Mouse (Mus musculus) stomach, embryonic 15.5 days (tissue): Measurements from ENCODE around the gene Suox. TPM values are rescaled to one million over a fixed set of nuclear protein-coding genes. Genes with fewer than 3 reads are reported as not detected.
"Not testable (repeated sequence)": the region's sequence is repeated elsewhere in the genome, so short reads cannot be mapped to it uniquely, and the experiment has no call there.

ENCODE experiments used
- ATAC-seq: fragments of 200-750 bp; cut with Nextera tagmentation; 2 replicates; pipeline ENCODE4 v1.8.0; 2017; ENCODE audit warnings: low read depth, moderate number of reproducible peaks, moderate TSS enrichment; ENCODE audit not compliant: insufficient read depth, low FRiP score
- H3K27ac ChIP-seq: fragments of 300-500 bp; sonication (generic); 2 replicates; pipeline ENCODE4 v1.5.1; 2015; ENCODE audit warnings: mild to moderate bottlenecking, inconsistent platforms
- H3K27me3 ChIP-seq: fragments of 300-500 bp; sonication (generic); replicated peaks from 2 replicates; pipeline ENCODE4 v1.6.1; 2015; ENCODE audit warnings: inconsistent platforms
- H3K36me3 ChIP-seq: fragments of 300-500 bp; sonication (generic); 2 replicates; pipeline ENCODE4 v1.6.1; 2015; ENCODE audit warnings: inconsistent platforms
- H3K4me1 ChIP-seq: fragments of 300-500 bp; sonication (generic); 2 replicates; pipeline ENCODE4 v1.6.1; 2015; ENCODE audit warnings: inconsistent platforms
- H3K4me2 ChIP-seq: fragments of 300-500 bp; sonication (generic); 2 replicates; pipeline ENCODE4 v1.6.1; 2015; ENCODE audit warnings: mild to moderate bottlenecking, inconsistent platforms
- H3K4me3 ChIP-seq: fragments of 300-500 bp; sonication (generic); replicated peaks from 2 replicates; pipeline ENCODE4 v1.5.1; 2015; ENCODE audit warnings: inconsistent platforms
- H3K9ac ChIP-seq: fragments of 300-500 bp; sonication (generic); 2 replicates; pipeline ENCODE4 v1.6.1; 2015; ENCODE audit warnings: inconsistent platforms
- H3K9me3 ChIP-seq: fragments of 300-500 bp; sonication (generic); 2 replicates; pipeline ENCODE4 v1.6.1; 2016; ENCODE audit warnings: inconsistent platforms
- WGBS: fragments of 180-500 bp; shearing (Covaris S2); methylation state at CpG from one replicate; pipeline ENCODE4 v1.1.7; 2015; 5-methylcytosine and 5-hydroxymethylcytosine counted together
- polyA plus RNA-seq: library from polyadenylated mRNA; unstranded; fragments of >200 nt; fragmentation: Nextera tagmentation; extraction: Ambion mirVana; gene quantifications from 2 replicates; pipeline ENCODE4 v1.2.1, GENCODE M21; 2015

The Suox gene
- polyA plus RNA-seq, 1 experiment from 2014 or later: 16.2 TPM

DNA sequence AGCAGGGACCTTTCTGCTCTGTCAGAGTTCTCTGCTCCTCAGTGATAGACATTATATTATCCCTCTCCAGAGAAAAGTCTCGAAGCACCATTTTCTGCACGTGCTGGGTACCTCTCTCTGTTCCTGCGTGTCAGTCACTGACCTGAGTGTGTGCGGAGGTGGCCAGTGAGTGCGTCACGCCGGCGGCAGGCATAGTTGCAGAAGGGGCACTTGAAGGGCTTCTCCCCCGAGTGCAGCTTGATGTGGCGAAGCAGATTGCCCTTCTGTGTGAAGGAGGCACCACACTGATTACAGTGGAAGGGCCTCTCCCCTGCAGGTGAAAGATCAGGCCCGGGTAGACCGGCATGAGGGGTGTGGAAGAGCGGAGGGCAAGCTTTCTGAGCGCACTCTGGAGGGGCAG lies 33.9 kb downstream of the Suox start:
- H3K4me3 ChIP-seq: no peak overlapping the region
- no peaks in the 10 kb centered on the region for H3K9me3 ChIP-seq
- no peak overlapping the region for H3K9ac ChIP-seq
- H3K36me3 ChIP-seq: 0 out of 2 replicates have a peak, but pooled peaks cover 2% of the 10 kb centered on the region
- no peaks in the 10 kb centered on the region for H3K27me3 ChIP-seq
- WGBS: 86% methylated on average over 14 of the region's 14 CpGs
- no peak overlapping the region for H3K4me2 ChIP-seq
- peaks cover 3% of the 10 kb centered on the region; the same call in 1 of the 2 replicates for H3K4me1 ChIP-seq
- no peak for ATAC-seq
- no peak overlapping the region for H3K27ac ChIP-seq

DNA sequence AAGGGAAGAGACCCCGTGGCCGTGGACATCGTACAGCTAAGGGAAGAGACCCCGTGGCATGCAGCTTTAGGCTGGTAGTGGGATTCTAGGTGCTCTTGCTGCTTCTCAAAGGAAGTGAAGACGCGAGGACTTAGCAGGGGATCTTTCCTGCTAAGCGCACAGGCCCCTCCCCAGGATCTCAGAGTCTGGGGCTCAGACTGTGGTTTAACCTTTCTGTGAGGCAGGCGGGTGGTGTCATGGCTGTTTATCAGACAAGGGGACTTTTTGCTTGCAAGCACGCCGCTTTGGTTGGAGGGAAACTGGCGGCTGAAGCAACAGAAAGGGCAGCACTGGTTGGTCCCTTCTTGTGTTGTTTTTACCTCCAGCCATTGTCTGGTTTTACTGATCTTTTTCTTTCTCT lies 36.9 kb downstream of the Suox start:
- 0 out of 2 replicates have a peak, but pooled peaks cover 2% of the 10 kb centered on the region for H3K36me3 ChIP-seq
- no peaks in the 10 kb centered on the region for H3K9me3 ChIP-seq
- H3K4me2 ChIP-seq: no peak overlapping the region
- H3K4me1 ChIP-seq: no peaks in the 10 kb centered on the region; the same call in 1 of the 2 replicates
- H3K4me3 ChIP-seq: no peak overlapping the region
- 27% methylated on average over 11 of the region's 11 CpGs for WGBS
- no peaks in the 10 kb centered on the region for H3K27me3 ChIP-seq
- ATAC-seq: no peak
- H3K27ac ChIP-seq: no peak overlapping the region
- H3K9ac ChIP-seq: no peak overlapping the region

DNA sequence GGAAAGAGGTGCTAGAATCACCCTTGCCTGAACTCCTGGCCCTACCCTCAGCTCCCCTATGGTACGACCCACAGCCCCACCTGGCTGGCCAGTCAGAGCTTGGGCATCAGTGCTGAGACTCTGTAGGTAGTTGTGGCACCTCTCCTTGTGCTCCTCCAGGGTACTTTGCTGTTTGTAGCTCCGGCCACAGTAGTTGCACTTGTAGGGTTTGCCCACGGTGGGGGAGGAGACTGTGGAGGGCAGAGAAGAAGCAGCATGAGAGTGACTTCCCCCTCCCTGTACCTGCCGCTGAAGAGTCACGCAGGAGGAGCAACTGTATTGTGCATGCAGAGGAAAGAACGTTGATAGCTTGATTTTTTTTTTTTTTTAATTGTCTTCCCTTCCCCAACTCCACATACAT lies 37.3 kb downstream of the Suox start:
- Histone ChIP-seq H3K36me3 (0 out of 2 replicates have a peak, but pooled peaks cover 2% of the 10 kb centered on the region), H3K4me1 (no peaks in the 10 kb centered on the region; the same call in 1 of the 2 replicates), H3K9me3 (no peaks in the 10 kb centered on the region), H3K27ac (no peak overlapping the region), H3K9ac (no peak overlapping the region), H3K4me3 (no peak overlapping the region), H3K27me3 (no peaks in the 10 kb centered on the region), H3K4me2 (no peak overlapping the region)
- WGBS: 55% methylated on average over 6 of the region's 6 CpGs
- no peak for ATAC-seq

DNA sequence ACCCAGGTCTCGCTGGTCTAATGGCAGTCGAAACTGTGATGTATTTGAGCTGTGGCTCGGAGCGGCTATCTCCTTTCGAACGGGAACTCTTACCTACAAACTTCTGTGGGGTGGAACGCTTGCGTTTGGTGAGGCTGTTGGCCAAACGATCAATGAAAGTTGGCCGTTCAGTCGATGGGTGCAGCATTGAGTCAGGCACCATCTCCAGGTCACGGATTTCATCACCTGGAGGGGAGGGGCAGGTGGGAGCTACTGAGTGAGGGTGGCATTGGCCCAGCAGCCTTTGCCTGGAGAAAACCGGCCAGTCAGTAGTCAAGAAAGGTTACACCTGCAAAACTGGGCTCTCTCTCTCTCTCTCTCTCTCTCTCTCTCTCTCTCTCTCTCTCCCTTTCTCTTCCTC lies 38.2 kb downstream of the Suox start:
- H3K9me3 ChIP-seq: no peaks in the 10 kb centered on the region
- H3K4me3 ChIP-seq: no peak overlapping the region
- no peak overlapping the region for H3K4me2 ChIP-seq
- no peaks in the 10 kb centered on the region for H3K27me3 ChIP-seq
- no peaks in the 10 kb centered on the region; the same call in 1 of the 2 replicates for H3K4me1 ChIP-seq
- 91% methylated on average over 13 of the region's 13 CpGs for WGBS
- H3K36me3 ChIP-seq: 0 out of 2 replicates have a peak, but pooled peaks cover 2% of the 10 kb centered on the region
- H3K27ac ChIP-seq: no peak overlapping the region
- ATAC-seq: no peak
- no peak overlapping the region for H3K9ac ChIP-seq

DNA sequence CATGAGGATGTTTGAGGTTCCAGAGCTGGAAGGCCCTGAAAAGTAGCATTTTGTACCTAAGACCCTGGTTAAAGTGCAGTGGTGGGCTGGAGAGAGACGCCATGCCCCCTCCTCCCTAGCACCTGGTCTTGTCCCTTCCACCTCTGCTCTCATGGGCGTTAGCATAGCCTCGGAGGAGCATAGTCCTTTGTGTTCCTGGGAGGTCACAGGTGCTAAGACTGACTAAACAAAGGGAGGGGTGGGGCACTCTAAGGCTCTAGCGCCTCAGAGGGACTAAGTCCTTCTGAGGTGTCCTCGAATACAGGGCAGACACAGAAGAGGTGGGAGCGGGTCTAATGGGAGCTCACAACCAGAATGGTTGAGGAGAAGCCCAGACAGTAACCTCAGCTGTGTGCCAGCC lies 42.3 kb downstream of the Suox start:
- no peaks in the 10 kb centered on the region for H3K4me1 ChIP-seq
- no peak overlapping the region for H3K27ac ChIP-seq
- no peaks in the 10 kb centered on the region for H3K27me3 ChIP-seq
- H3K9ac ChIP-seq: no peak overlapping the region
- H3K36me3 ChIP-seq: 0 out of 2 replicates have a peak, but pooled peaks cover 2% of the 10 kb centered on the region
- H3K9me3 ChIP-seq: no peaks in the 10 kb centered on the region
- ATAC-seq: no peak
- no peak overlapping the region for H3K4me2 ChIP-seq
- H3K4me3 ChIP-seq: no peak overlapping the region
- 20% methylated on average over 6 of the region's 6 CpGs for WGBS

DNA sequence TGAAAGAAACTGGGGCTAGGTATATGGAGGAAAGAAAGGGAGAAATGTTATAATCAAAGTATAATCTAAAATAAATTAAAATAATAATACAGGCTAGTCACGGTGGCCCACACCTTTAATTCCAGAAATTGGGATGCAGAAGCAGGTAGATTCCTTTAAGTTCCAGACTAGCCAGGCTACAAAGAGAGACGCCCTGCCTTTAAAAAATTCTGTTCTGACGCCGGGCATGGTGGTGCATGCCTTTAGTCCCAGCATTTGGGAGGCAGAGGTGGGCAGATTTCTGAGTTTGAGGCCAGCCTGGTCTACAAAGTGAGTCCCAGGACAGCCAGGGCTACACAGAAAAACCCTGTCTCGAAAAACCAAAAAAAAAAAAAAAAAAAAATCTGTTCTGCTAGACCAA lies 43.6 kb downstream of the Suox start:
- not testable (repeated sequence) for H3K4me2 ChIP-seq, ATAC-seq, H3K9ac ChIP-seq, H3K27me3 ChIP-seq, H3K4me1 ChIP-seq, H3K36me3 ChIP-seq, H3K27ac ChIP-seq, H3K9me3 ChIP-seq, H3K4me3 ChIP-seq
- WGBS: 89% methylated on average over 5 of the region's 5 CpGs

DNA sequence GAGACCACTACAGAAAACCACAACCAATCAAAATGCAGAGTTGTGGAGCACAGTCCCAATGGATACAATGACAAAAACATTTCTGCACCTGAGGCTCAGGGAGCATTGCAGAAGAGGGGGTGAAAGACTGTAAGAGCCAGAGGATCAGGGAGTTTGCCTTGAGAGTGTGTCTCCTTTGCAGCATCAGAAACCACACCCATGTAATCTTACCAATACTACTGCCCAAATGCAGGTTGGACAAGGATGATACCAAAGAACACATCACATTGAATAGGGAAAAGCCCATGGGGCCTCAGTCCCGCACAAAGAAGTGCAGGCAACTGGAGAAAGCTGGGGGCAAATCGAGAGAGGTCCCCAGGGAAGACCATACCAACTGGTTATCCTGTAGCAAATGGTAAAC lies 44.1 kb downstream of the Suox start:
- Histone ChIP-seq H3K9ac (no peak overlapping the region), H3K4me2 (no peak overlapping the region), H3K27me3 (no peaks in the 10 kb centered on the region), H3K4me1 (0 out of 2 replicates have a peak, but pooled peaks cover 5% of the 10 kb centered on the region), H3K9me3 (no peaks in the 10 kb centered on the region), H3K27ac (no peak overlapping the region), H3K36me3 (peaks cover 3% of the 10 kb centered on the region; the same call in 1 of the 2 replicates), H3K4me3 (no peak overlapping the region)
- no peak for ATAC-seq
- WGBS: 80% methylated on average over 2 of the region's 2 CpGs

DNA sequence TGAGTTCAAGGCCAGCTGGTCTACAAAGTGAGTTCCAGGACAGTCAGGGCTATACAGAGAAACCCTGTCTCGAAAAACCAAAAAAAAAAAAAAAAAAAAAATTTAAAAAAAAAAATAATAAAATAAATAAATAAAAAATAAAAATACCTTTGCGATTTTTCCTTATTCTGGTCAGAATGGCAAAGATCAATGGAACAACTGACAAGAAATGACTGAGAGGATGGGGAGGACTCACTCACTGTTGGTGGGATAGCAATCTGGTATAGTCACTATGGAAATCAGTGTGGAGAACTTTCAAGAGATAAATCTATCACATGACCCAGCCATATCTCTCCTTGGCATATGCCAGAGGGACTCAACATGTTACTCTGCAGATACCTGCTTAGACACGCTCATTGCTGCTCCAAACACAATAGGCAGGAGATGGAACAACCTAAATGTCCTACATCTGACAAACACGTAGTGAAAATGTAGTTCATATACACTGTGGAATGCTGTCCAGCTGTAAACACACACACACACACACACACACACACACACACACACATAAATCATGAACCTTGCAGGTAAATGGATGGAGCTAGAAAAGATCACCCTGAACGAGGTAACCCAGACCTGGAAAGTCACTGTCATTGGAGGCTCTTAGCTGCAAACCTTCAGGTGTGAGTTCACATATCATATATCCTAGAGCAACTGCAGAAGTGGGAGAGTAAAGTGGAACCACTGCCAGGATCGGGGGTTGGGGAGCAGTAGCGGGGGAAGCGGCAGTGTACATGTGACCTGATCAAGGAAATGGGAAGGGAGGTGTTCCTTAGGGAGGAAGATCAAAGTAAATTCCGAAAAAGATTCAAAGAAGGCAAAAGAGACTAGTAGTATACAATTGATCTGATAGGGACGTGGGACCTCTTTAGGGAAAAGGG lies 46.2 kb downstream of the Suox start:
- ATAC-seq: peak; percentile 10; the same call in 1 of the 2 replicates
- H3K36me3 ChIP-seq: peaks cover 17% of the 10 kb centered on the region
- no peak overlapping the region for H3K4me2 ChIP-seq
- 76% methylated on average over 10 of the region's 10 CpGs for WGBS
- H3K4me1 ChIP-seq: 0 out of 2 replicates have a peak, but pooled peaks cover 5% of the 10 kb centered on the region
- no peaks in the 10 kb centered on the region for H3K27me3 ChIP-seq
- H3K4me3 ChIP-seq: no peak overlapping the region
- no peak overlapping the region for H3K9ac ChIP-seq
- H3K9me3 ChIP-seq: no peaks in the 10 kb centered on the region
- no peak overlapping the region for H3K27ac ChIP-seq

DNA sequence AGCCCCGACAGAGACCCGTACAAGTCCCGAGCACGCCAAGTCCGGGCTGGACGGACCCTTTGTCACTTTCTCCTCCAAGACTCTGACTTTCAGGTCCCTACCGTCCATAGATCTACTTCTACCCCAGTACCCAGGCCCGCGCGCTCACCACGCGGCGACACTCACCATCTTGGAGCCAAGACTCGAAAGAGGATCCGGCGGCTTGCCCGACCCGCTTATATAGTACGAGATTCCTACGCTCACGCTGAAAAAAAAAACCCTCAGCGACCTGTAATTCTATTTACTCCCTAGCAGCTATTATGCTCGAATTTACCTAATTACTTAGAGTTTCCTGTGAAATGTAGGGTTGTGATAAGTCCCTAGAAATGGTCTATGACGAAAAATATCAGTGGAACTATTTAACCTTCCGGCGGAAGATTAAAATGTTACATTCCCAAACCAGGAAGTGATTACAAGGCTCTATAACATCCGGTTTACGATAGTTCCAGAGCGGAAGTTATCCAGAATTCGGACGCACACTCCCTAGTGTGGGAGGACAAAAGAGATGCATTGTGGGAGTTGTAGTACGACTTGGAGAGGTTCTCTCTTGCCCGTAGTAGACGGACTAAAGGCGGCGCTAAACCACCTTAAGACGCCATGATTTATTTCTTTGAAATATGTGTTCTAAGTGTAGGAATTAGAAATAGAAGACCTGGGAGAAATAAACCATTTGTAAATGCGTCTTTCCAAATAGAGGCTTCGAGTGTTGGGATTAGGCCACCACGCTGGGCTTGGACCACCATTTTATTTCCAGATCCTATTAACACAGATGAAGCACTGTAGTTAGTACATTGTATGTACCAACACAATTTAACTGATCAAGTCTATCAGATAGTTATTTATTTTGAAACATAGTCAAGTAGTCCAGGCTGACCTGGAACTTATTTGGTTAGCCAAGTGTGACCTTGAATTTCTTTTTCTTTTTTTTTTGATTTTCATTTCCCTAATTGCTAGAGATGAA lies 47.3 kb downstream of the Suox start, which contains the start of gene Rps26:
Gene Rps26 (minus strand): TSS at position 437 of the 1,000 bp plus-strand sequence.
- under 1% methylated on average over 40 of the region's 40 CpGs for WGBS
- Histone ChIP-seq H3K4me3 (peak within 1 kb of the TSS; percentile 81), H3K4me1 (0 out of 2 replicates have a peak, but pooled peaks cover 5% of the 10 kb centered on the region), H3K4me2 (peak within 1 kb of the TSS; percentile 62), H3K27me3 (no peaks in the 10 kb centered on the region), H3K36me3 (peaks cover 17% of the 10 kb centered on the region), H3K9me3 (no peaks in the 10 kb centered on the region), H3K9ac (peak within 1 kb of the TSS; percentile 88), H3K27ac (peak within 1 kb of the TSS; percentile 69)
- peak; percentile 97 for ATAC-seq

DNA sequence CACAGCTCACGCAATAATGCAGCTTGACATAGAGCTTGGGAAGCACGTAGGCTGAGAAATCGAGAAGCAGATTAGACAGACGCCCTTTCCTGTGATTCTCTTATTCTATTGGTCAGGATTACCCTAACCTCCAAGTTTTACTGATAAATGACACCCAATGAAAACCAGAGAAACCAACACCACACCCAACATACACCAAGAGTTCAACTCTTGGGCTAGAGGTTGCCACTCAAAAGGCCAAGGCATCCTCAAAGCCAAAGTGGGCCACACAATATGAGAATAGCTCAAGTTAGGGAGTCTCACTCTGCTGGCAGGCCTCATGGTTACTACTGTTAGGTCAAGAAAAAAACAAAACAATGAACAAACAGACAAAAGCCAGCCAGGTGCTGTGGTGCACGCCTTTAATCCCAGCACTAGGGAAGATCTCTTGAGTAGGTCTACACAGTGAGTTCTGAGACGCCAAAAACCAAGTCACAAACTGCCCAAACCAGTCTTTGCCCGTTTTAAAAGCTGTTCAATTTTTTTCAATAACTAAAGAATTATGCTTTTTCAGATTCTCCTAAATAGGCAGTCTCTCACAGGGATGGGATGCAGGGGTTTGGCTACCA lies 48.5 kb downstream of the Suox start:
- Histone ChIP-seq H3K36me3 (peaks cover 17% of the 10 kb centered on the region), H3K4me1 (0 out of 2 replicates have a peak, but pooled peaks cover 5% of the 10 kb centered on the region), H3K27me3 (no peaks in the 10 kb centered on the region), H3K9ac (peak overlapping the region; percentile 88), H3K9me3 (no peaks in the 10 kb centered on the region), H3K4me2 (peak overlapping the region; percentile 62), H3K27ac (peak overlapping the region; percentile 64), H3K4me3 (peak overlapping the region; percentile 81)
- 35% methylated on average over 7 of the region's 7 CpGs for WGBS
- ATAC-seq: no peak

DNA sequence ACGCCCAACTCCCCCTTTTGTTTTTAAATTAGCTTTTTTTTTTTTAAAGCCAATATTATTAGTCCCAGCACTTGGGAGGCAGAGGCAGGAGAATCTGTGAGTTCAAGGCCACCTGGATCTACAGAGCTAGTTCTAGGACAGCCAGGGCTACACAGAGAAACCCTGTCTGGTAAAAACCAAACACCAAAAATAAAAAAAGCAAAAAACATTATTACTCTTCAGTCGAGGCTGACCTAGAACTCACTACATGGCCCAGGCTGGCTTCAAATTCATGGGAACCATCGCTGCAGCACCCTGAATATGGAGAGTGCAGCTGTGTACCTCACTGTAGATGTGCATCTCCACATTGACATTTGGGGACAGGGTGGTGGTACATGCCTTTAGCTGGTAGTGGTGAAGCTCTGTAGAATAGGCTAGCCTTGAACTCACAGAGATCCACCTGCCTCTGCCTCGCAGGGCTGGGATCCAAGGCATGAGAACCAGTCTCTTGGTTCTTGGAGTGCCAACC lies 50.7 kb downstream of the Suox start:
- H3K27ac ChIP-seq, H3K9me3 ChIP-seq, H3K27me3 ChIP-seq, H3K9ac ChIP-seq, H3K4me3 ChIP-seq, ATAC-seq, H3K4me1 ChIP-seq, H3K4me2 ChIP-seq: not testable (repeated sequence)
- H3K36me3 ChIP-seq: peaks cover 17% of the 10 kb centered on the region
- WGBS: 87% methylated on average over 4 of the region's 4 CpGs
